Mouse (Mus musculus): ENCODE measurements around the gene Rab4b. TPM values are rescaled to one million over a fixed set of nuclear protein-coding genes. Genes with fewer than 3 reads are reported as not detected.

The Rab4b gene
- polyA plus RNA-seq, 1 experiment from 2014 or later, result 69.4 TPM

GRCm38 (mm10) chr7:27165696-27166095 is 13.0 kb downstream of the Rab4b start:
- Histone ChIP-seq H3K4me3 (peak overlapping the region; percentile 60), H3K27ac (peak overlapping the region; percentile 95), H3K9ac (peak overlapping the region; percentile 75), H3K4me2 (replicated peaks) (peak overlapping the region; percentile 83), H3K36me3 (peaks cover 59% of the 10 kb centered on the region), H3K9me3 (no peaks in the 10 kb centered on the region), H3K27me3 (no peaks in the 10 kb centered on the region), H3K4me1 (peaks cover 47% of the 10 kb centered on the region)
- WGBS, result 3% methylated on average over 8 of the region's 8 CpGs
- no peak for ATAC-seq (ENCODE audit: low FRiP score, low read depth)

GRCm38 (mm10) chr7:27165007-27165655 is 13.6 kb downstream of the Rab4b start:
- no peak overlapping the region for H3K27ac ChIP-seq
- H3K27me3 ChIP-seq, result no peaks in the 10 kb centered on the region
- H3K9me3 ChIP-seq, result no peaks in the 10 kb centered on the region
- no peak for ATAC-seq (ENCODE audit: low FRiP score, low read depth)
- H3K4me1 ChIP-seq, result peaks cover 52% of the 10 kb centered on the region
- WGBS, result 71% methylated on average over 23 of the region's 23 CpGs
- H3K36me3 ChIP-seq, result peaks cover 58% of the 10 kb centered on the region
- peak overlapping the region; percentile 75 for H3K9ac ChIP-seq
- peak overlapping the region; percentile 83 for H3K4me2 ChIP-seq (replicated peaks)
- H3K4me3 ChIP-seq, result peak overlapping the region; percentile 60

GRCm38 (mm10) chr7:27164112-27164947 is 14.4 kb downstream of the Rab4b start:
- no peaks in the 10 kb centered on the region for H3K9me3 ChIP-seq
- H3K27ac ChIP-seq, result no peak overlapping the region
- no peak for ATAC-seq (ENCODE audit: low FRiP score, low read depth)
- H3K4me1 ChIP-seq, result peaks cover 54% of the 10 kb centered on the region
- peaks cover 60% of the 10 kb centered on the region for H3K36me3 ChIP-seq
- WGBS, result 82% methylated on average over 33 of the region's 33 CpGs
- H3K27me3 ChIP-seq, result no peaks in the 10 kb centered on the region
- H3K9ac ChIP-seq, result peak overlapping the region; percentile 75
- H3K4me3 ChIP-seq, result peak overlapping the region; percentile 60
- H3K4me2 ChIP-seq (replicated peaks), result peak overlapping the region; percentile 83

GRCm38 (mm10) chr7:27163450-27163805 is 15.3 kb downstream of the Rab4b start:
- H3K4me1 ChIP-seq, result peaks cover 54% of the 10 kb centered on the region
- peak overlapping the region; percentile 83 for H3K4me2 ChIP-seq (replicated peaks)
- H3K36me3 ChIP-seq, result peaks cover 63% of the 10 kb centered on the region
- no peaks in the 10 kb centered on the region for H3K27me3 ChIP-seq
- peak overlapping the region; percentile 75 for H3K9ac ChIP-seq
- no peak for ATAC-seq (ENCODE audit: low FRiP score, low read depth)
- WGBS, result 85% methylated on average over 5 of the region's 5 CpGs
- no peaks in the 10 kb centered on the region for H3K9me3 ChIP-seq
- H3K27ac ChIP-seq, result no peak overlapping the region
- peak overlapping the region; percentile 11; the same call in 1 of the 2 replicates for H3K4me3 ChIP-seq

- Histone ChIP-seq H3K4me2 (replicated peaks) (peak overlapping the region; percentile 83), H3K9ac (peak overlapping the region; percentile 75), H3K27me3 (no peaks in the 10 kb centered on the region), H3K9me3 (no peaks in the 10 kb centered on the region), H3K27ac (no peak overlapping the region), H3K4me3 (peak overlapping the region; percentile 11; the same call in 1 of the 2 replicates), H3K4me1 (peaks cover 53% of the 10 kb centered on the region), H3K36me3 (peaks cover 68% of the 10 kb centered on the region)
- 84% methylated on average over 5 of the region's 5 CpGs for WGBS
- no peak for ATAC-seq (ENCODE audit: low FRiP score, low read depth)
Measured at GRCm38 (mm10) chr7:27162780-27163449, 15.8 kb downstream of the Rab4b start.

GRCm38 (mm10) chr7:27161744-27162143 is 17.0 kb downstream of the Rab4b start:
- ATAC-seq (ENCODE audit: low FRiP score, low read depth), result no peak
- no peak overlapping the region for H3K4me2 ChIP-seq (replicated peaks)
- no peak overlapping the region for H3K4me3 ChIP-seq
- peaks cover 44% of the 10 kb centered on the region for H3K4me1 ChIP-seq
- no peak overlapping the region for H3K27ac ChIP-seq
- WGBS, result 87% methylated on average over 4 of the region's 4 CpGs
- H3K27me3 ChIP-seq, result no peaks in the 10 kb centered on the region
- 0 out of 2 replicates have a peak overlapping the region, but pooled peaks have one; percentile 19 for H3K9ac ChIP-seq
- H3K36me3 ChIP-seq, result peaks cover 77% of the 10 kb centered on the region
- H3K9me3 ChIP-seq, result no peaks in the 10 kb centered on the region

- Histone ChIP-seq H3K36me3 (peaks cover 77% of the 10 kb centered on the region), H3K9me3 (no peaks in the 10 kb centered on the region), H3K27ac (no peak overlapping the region), H3K4me2 (replicated peaks) (no peak overlapping the region), H3K27me3 (no peaks in the 10 kb centered on the region), H3K4me3 (no peak overlapping the region), H3K4me1 (peaks cover 44% of the 10 kb centered on the region), H3K9ac (0 out of 2 replicates have a peak overlapping the region, but pooled peaks have one; percentile 19)
- ATAC-seq (ENCODE audit: low FRiP score, low read depth), result no peak
- 86% methylated on average over 3 of the region's 3 CpGs for WGBS
Measured at GRCm38 (mm10) chr7:27160921-27161320, 17.8 kb downstream of the Rab4b start.

GRCm38 (mm10) chr7:27159882-27160281 is 18.8 kb downstream of the Rab4b start:
- Histone ChIP-seq H3K4me2 (replicated peaks) (0 out of 2 replicates have a peak overlapping the region, but pooled peaks have one; percentile 11), H3K27me3 (no peaks in the 10 kb centered on the region), H3K4me3 (no peak overlapping the region), H3K36me3 (peaks cover 73% of the 10 kb centered on the region), H3K9me3 (no peaks in the 10 kb centered on the region), H3K27ac (no peak overlapping the region; the same call in 1 of the 2 replicates), H3K9ac (no peak overlapping the region), H3K4me1 (peaks cover 35% of the 10 kb centered on the region)
- peak; percentile 92 for ATAC-seq (ENCODE audit: low FRiP score, low read depth)
- WGBS, result 16% methylated on average over 8 of the region's 8 CpGs

GRCm38 (mm10) chr7:27159256-27159655 is 19.4 kb downstream of the Rab4b start:
- H3K27ac ChIP-seq, result no peak overlapping the region
- H3K4me1 ChIP-seq, result peaks cover 29% of the 10 kb centered on the region
- peaks cover 67% of the 10 kb centered on the region for H3K36me3 ChIP-seq
- no peaks in the 10 kb centered on the region for H3K27me3 ChIP-seq
- no peak overlapping the region for H3K4me2 ChIP-seq (replicated peaks)
- 97% methylated on average over 6 of the region's 6 CpGs for WGBS
- ATAC-seq (ENCODE audit: low FRiP score, low read depth), result no peak
- no peak overlapping the region for H3K4me3 ChIP-seq
- H3K9me3 ChIP-seq, result no peaks in the 10 kb centered on the region
- H3K9ac ChIP-seq, result no peak overlapping the region

- Histone ChIP-seq H3K9ac (no peak overlapping the region), H3K9me3 (no peaks in the 10 kb centered on the region), H3K27me3 (no peaks in the 10 kb centered on the region), H3K36me3 (peaks cover 57% of the 10 kb centered on the region), H3K4me1 (peaks cover 23% of the 10 kb centered on the region), H3K4me2 (replicated peaks) (no peak overlapping the region), H3K27ac (no peak overlapping the region), H3K4me3 (no peak overlapping the region)
- no peak for ATAC-seq (ENCODE audit: low FRiP score, low read depth)
- 92% methylated on average over 9 of the region's 9 CpGs for WGBS
Measured at GRCm38 (mm10) chr7:27158171-27158570, 20.5 kb downstream of the Rab4b start.

GRCm38 (mm10) chr7:27156005-27156404 is 22.7 kb downstream of the Rab4b start:
- no peak overlapping the region for H3K4me3 ChIP-seq
- no peaks in the 10 kb centered on the region for H3K9me3 ChIP-seq
- no peak overlapping the region for H3K9ac ChIP-seq
- peaks cover 35% of the 10 kb centered on the region for H3K36me3 ChIP-seq
- ATAC-seq (ENCODE audit: low FRiP score, low read depth), result no peak
- H3K27me3 ChIP-seq, result no peaks in the 10 kb centered on the region
- peaks cover 14% of the 10 kb centered on the region for H3K4me1 ChIP-seq
- no peak overlapping the region for H3K27ac ChIP-seq
- no peak overlapping the region for H3K4me2 ChIP-seq (replicated peaks)
- 79% methylated on average over 13 of the region's 13 CpGs for WGBS
